Mouse (Mus musculus) forebrain, postnatal 0 days (tissue): ENCODE measurements around the gene Arih2. TPM values are rescaled to one million over a fixed set of nuclear protein-coding genes. Genes with fewer than 3 reads are reported as not detected.

Source experiments
- ATAC-seq: fragments of 200-750 bp; cut with Nextera tagmentation; 2 replicates; pipeline ENCODE4 v1.8.0; 2017; ENCODE audit warnings: mild to moderate bottlenecking, moderate library complexity
- DNase-seq: peaks from one replicate; pipeline ENCODE4 v3.0.0-alpha.2; 2015
- H3K27ac ChIP-seq: fragments of 300-500 bp; sonication (generic); 2 replicates; pipeline ENCODE4 v1.5.1; 2014; ENCODE audit warnings: low read depth, mild to moderate bottlenecking, antibody characterized with exemption, low read length, moderate library complexity, mixed read lengths
- H3K27me3 ChIP-seq: fragments of 300-500 bp; sonication (generic); 2 replicates; pipeline ENCODE4 v1.6.1; 2014; ENCODE audit warnings: mild to moderate bottlenecking, low read length, mixed read lengths; ENCODE audit not compliant: insufficient read depth
- H3K36me3 ChIP-seq: fragments of 300-500 bp; sonication (generic); 2 replicates; pipeline ENCODE4 v1.6.1; 2014; ENCODE audit warnings: mild to moderate bottlenecking, moderate library complexity; ENCODE audit not compliant: insufficient read depth
- H3K4me1 ChIP-seq: fragments of 300-500 bp; sonication (generic); 2 replicates; pipeline ENCODE4 v1.6.1; 2014; ENCODE audit warnings: antibody characterized with exemption; ENCODE audit not compliant: insufficient read depth
- H3K4me2 ChIP-seq: fragments of 300-500 bp; sonication (generic); 2 replicates; pipeline ENCODE4 v1.6.1; 2014; ENCODE audit warnings: low read depth, mild to moderate bottlenecking, moderate library complexity
- H3K4me3 ChIP-seq: fragments of 300-500 bp; sonication (generic); 2 replicates; pipeline ENCODE4 v1.5.1; 2014; ENCODE audit warnings: low read depth, low read length, mixed read lengths
- H3K9ac ChIP-seq: fragments of 300-500 bp; sonication (generic); 2 replicates; pipeline ENCODE4 v1.6.1; 2014; ENCODE audit warnings: mild to moderate bottlenecking
- H3K9me3 ChIP-seq: fragments of 300-500 bp; sonication (generic); 2 replicates; pipeline ENCODE4 v1.6.1; 2016; ENCODE audit warnings: low read length
- CTCF ChIP-seq: sonication (generic); IDR thresholded peaks from 2 replicates; pipeline ENCODE4 v1.5.1; 2016; ENCODE audit warnings: antibody characterized with exemption, control low read depth, low read depth
- WGBS: fragments of 180-500 bp; shearing (Covaris S2); extraction: QIAGEN DNeasy Blood & Tissue Kit; methylation state at CpG from one replicate; pipeline ENCODE4 v1.1.7; 2014; 5-methylcytosine and 5-hydroxymethylcytosine counted together
- polyA plus RNA-seq: library from polyadenylated mRNA; unstranded; fragments of >200 nt; fragmentation: Nextera tagmentation; extraction: Ambion mirVana; gene quantifications from 2 replicates; pipeline ENCODE4 v1.2.1, GENCODE M21; 2015
- total RNA-seq: library from RNA; depleted of rRNA; stranded (reverse); fragments of >200 nt; gene quantifications from 2 replicates; pipeline ENCODE4 v1.2.3, GENCODE M21; 2014

Arih2 gene
- total and polyA plus RNA-seq, 2 experiments from 2014 or later = 40.3 to 70.9 TPM

DNA sequence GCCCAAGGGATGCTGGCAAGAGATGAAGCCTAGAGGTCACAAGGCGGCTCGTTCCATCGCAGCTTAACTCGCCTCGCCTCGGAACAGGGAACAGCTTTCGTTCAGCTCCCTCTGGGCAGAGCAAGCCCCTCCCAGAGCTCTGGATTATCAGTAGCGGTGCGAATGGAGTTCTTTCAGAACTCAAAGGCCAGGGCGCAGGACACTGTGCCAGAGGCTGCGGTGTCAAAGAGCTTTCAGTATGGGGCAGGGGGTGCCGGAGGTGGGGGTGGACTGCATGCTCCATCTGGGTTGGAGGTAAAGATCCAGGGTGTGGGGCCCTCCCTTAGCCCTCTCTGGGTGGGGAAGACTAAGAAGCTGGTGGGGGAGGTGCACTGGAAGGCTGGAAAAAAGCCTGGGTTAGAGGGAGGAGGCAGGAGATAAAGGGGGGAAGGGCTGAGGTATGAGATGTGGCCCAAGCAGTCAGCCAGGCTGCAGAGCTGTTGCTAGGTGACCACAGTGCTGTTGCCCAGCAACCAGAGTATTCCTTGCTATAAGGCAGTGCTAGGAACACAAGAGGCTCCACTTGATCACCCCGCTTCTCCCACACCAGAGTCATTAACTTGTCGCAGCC, 61.5 kb downstream of the Arih2 start:
- Histone ChIP-seq H3K4me3 (peak overlapping the region; percentile 13; the same call in 1 of the 2 replicates), H3K36me3 (peaks cover 4% of the 10 kb centered on the region; the same call in 1 of the 2 replicates), H3K27me3 (no peaks in the 10 kb centered on the region), H3K9ac (peak overlapping the region; percentile 44), H3K27ac (peak overlapping the region; percentile 94), H3K4me1 (peaks cover 24% of the 10 kb centered on the region), H3K9me3 (no peaks in the 10 kb centered on the region), H3K4me2 (peak overlapping the region; percentile 47)
- 1% methylated on average over 14 of the region's 14 CpGs for WGBS
- TF ChIP-seq CTCF = no peak
- DNase-seq (peak; percentile 91), ATAC-seq (peak; percentile 98)

DNA sequence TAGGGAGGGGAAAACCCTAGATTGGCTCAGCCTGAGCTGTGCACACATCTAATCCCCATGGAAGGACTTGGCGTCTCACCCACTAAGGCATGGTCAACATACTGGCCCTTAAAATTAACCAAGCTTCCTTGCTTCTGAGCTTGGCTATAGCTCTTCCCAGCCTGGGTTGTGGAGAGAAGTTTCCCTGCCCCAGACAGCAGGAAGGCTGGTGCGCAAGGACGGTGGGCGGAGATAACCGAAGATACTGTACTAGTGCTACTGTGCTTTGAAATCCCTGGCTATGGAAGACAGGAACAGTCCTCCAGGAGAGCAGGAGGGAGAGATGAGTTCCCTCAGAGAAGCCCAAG, 69.9 kb downstream of the Arih2 start:
- ATAC-seq = no peak
- 66% methylated on average over 5 of the region's 5 CpGs for WGBS
- Histone ChIP-seq H3K27ac (peak overlapping the region; percentile 97), H3K4me1 (peaks cover 15% of the 10 kb centered on the region), H3K4me3 (peak overlapping the region; percentile 90; the same call in 1 of the 2 replicates), H3K9ac (peak overlapping the region; percentile 94), H3K4me2 (peak overlapping the region; percentile 73), H3K36me3 (peaks cover 31% of the 10 kb centered on the region), H3K27me3 (no peaks in the 10 kb centered on the region), H3K9me3 (no peaks in the 10 kb centered on the region)
- no peak for TF ChIP-seq CTCF
- DNase-seq = no peak

DNA sequence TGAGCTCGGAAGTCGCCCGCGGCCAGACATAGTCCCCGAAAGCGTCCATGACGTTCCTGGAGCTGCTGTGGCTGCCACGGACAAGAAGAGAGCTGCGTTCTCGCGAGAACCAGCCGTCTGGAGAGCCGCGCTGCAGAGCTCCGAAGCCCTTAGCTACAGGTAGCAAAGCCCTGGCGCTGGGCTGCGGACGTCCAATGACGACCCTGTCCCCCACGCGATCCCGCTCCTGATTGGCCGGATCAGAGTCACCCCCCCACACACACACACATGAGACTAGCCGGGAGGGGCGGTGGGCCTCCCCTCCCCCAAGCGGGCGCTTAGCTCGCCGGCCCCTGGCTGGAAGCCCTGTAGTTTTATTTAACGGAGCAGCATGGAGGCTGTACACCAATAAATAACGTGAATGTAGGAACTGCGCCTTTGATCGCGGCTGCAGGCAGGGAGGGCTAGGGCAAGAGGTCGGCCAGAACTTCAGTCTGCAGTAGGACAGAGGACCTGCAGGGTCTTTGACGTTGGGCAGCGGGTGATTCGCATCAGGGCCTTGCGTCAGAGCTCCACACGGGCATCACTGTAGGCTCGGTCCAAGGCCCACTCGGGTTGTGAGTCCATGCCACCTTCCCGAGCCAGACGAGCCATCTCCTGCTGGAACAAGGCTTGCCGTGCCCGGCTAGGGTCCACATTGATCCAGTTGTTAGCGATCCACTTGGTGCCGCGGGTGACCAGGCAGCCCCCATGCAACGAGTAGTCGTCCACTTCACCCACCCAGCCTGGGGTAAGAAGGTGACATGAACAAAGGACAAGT, 70.4 kb downstream of the Arih2 start, which contains the start of gene Wdr6:
Gene Wdr6 (minus strand): TSS at position 195 of the 799 bp plus-strand sequence.
- Histone ChIP-seq H3K4me3 (peak within 1 kb of the TSS; percentile 90), H3K27ac (peak within 1 kb of the TSS; percentile 97), H3K4me1 (peaks cover 15% of the 10 kb centered on the region), H3K27me3 (no peaks in the 10 kb centered on the region), H3K9ac (peak within 1 kb of the TSS; percentile 94), H3K9me3 (no peaks in the 10 kb centered on the region), H3K4me2 (peak within 1 kb of the TSS; percentile 73), H3K36me3 (peaks cover 31% of the 10 kb centered on the region)
- TF ChIP-seq CTCF = no peak; the same call in 1 of the 2 replicates
- DNase-seq = peak; percentile 96
- ATAC-seq = peak; percentile 97
- WGBS = 7% methylated on average over 51 of the region's 51 CpGs

GRCm38 (mm10) chr9:108577934-108578544, 71.1 kb downstream of the Arih2 start:
- peak; percentile 23; the same call in 1 of the 2 replicates for ATAC-seq

GRCm38 (mm10) chr9:108577025-108577424, 72.2 kb downstream of the Arih2 start:
- Histone ChIP-seq H3K36me3 (peaks cover 37% of the 10 kb centered on the region), H3K27me3 (no peaks in the 10 kb centered on the region), H3K9me3 (no peaks in the 10 kb centered on the region), H3K4me1 (peaks cover 15% of the 10 kb centered on the region), H3K4me3 (peak overlapping the region; percentile 90), H3K9ac (peak overlapping the region; percentile 94; the same call in 1 of the 2 replicates), H3K4me2 (peak overlapping the region; percentile 73), H3K27ac (0 out of 2 replicates have a peak overlapping the region, but pooled peaks have one; percentile 97)
- ATAC-seq (no peak), DNase-seq (no peak)
- 39% methylated on average over 6 of the region's 6 CpGs for whole genome bisulfite sequencing
- no peak for TF ChIP-seq CTCF

More at GRCm38 (mm10) chr9:108577934-108578544, 71.1 kb downstream of the Arih2 start:
- Histone ChIP-seq H3K9me3 (no peaks in the 10 kb centered on the region), H3K4me1 (peaks cover 15% of the 10 kb centered on the region), H3K27ac (peak overlapping the region; percentile 97), H3K27me3 (no peaks in the 10 kb centered on the region), H3K4me2 (peak overlapping the region; percentile 73), H3K36me3 (peaks cover 37% of the 10 kb centered on the region), H3K4me3 (peak overlapping the region; percentile 90), H3K9ac (peak overlapping the region; percentile 94)
- no peak for TF ChIP-seq CTCF
- WGBS = under 1% methylated on average over 24 of the region's 24 CpGs
- DNase-seq = peak; percentile 67

DNA sequence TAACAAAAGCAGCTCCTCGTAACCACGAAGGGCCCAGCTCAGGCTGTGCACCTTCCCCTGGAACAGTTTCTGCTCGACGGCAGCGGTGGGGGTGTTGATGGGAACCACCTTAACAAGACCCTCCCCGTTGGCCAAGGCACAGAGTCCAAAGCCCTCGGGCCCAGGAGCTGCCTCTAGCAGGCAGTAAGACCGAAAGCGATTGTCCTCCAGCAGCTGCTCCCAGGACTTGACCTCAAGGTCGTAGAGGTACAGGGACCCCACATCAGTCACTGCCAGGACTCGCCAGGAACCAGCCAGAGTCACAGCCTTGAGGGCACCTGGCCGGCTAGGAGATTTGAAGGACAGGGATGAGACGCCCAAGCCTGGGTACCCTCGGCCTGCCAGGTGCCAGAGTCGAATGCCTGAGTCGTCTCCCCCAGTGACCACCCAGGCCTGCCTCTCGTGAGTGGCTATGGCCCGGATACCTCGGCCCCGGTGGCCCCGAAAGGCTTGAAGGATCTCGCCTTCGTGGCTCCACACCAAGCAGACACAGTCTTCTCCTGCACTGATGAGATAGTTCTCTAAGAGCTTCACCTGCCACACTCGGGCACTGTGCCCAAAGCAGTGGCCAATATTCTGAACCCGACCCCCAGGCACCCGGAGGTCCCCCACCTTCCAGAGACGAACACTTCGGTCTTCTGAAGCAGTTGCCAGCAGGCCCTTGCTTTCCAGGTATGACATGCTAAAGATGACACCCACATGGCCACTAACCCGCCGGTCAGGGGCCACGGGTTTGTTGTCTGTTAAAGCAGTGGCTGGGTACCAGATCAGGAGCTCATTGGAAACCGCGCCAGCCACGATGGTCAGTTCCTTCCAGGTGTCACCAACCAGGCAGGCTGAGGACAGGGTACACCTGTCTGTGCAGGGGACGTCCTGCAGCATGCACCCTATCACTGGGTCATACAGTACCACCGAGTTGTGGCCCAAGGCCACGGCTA, 73.6 kb downstream of the Arih2 start:
- Histone ChIP-seq H3K27me3 (no peaks in the 10 kb centered on the region), H3K9me3 (no peaks in the 10 kb centered on the region), H3K9ac (no peak overlapping the region), H3K4me3 (no peak overlapping the region), H3K4me1 (peaks cover 16% of the 10 kb centered on the region), H3K36me3 (peaks cover 36% of the 10 kb centered on the region), H3K27ac (no peak overlapping the region), H3K4me2 (no peak overlapping the region)
- DNase-seq = no peak
- 89% methylated on average over 37 of the region's 37 CpGs for WGBS
- no peak for TF ChIP-seq CTCF
- ATAC-seq = no peak
